Mouse (Mus musculus) E14TG2a.4 (cell line): ENCODE measurements around the gene Tph2.
A peak's percentile ranks its signal among the peaks of the same experiment; 100 is the strongest.

Experiments used
- H3K27me3 ChIP-seq: 2 replicates; pipeline ENCODE4 v1.6.1; 2014; ENCODE audit warnings: low read length, control low read depth; ENCODE audit not compliant: insufficient read depth
- H3K36me3 ChIP-seq: 2 replicates; pipeline ENCODE4 v1.6.1; 2014; ENCODE audit warnings: low read length, control low read depth; ENCODE audit not compliant: insufficient read depth
- H3K4me1 ChIP-seq: replicated peaks from 2 replicates; pipeline ENCODE4 v1.6.1; 2014; ENCODE audit warnings: low read depth, low read length, control low read depth
- H3K4me3 ChIP-seq: replicated peaks from 2 replicates; pipeline ENCODE4 v1.5.1; 2014; ENCODE audit warnings: mild to moderate bottlenecking, low read length
- H3K9me3 ChIP-seq: 2 replicates; pipeline ENCODE4 v1.6.1; 2014; ENCODE audit warnings: low read length, control low read depth
- CTCF ChIP-seq: conservative IDR thresholded peaks from 2 replicates; pipeline ENCODE4 v1.5.1; 2014; ENCODE audit warnings: low read length
- NANOG ChIP-seq: IDR thresholded peaks from 2 replicates; pipeline ENCODE4 v1.6.1; 2014; ENCODE audit warnings: borderline replicate concordance, low read length, mixed read lengths
- POU5F1 ChIP-seq: IDR thresholded peaks from 2 replicates; pipeline ENCODE4 v1.6.1; 2014; ENCODE audit warnings: low read length, borderline replicate concordance

The Tph2 gene

GRCm38 (mm10) chr10:115184697-115185096, at the start of gene Tph2:
TSS of gene Tph2 (minus strand) at chr10:115185022.
- TF ChIP-seq CTCF (peak; percentile 93), NANOG (no peak), POU5F1 (no peak)
- H3K9me3 ChIP-seq = no peaks in the 10 kb centered on the region
- H3K4me1 ChIP-seq = peaks cover 3% of the 10 kb centered on the region; the same call in 1 of the 2 replicates
- H3K4me3 ChIP-seq = no peak within 1 kb of the TSS
- H3K27me3 ChIP-seq = peaks cover 9% of the 10 kb centered on the region; the same call in 1 of the 2 replicates
- no peaks in the 10 kb centered on the region for H3K36me3 ChIP-seq

GRCm38 (mm10) chr10:115233798-115234197, 49.0 kb upstream of the Tph2 start:
- Histone ChIP-seq H3K4me3 (no peak overlapping the region), H3K4me1 (peaks cover 32% of the 10 kb centered on the region), H3K9me3 (no peaks in the 10 kb centered on the region), H3K27me3 (no peaks in the 10 kb centered on the region), H3K36me3 (peaks cover 85% of the 10 kb centered on the region)
- TF ChIP-seq POU5F1 (no peak), NANOG (no peak), CTCF (no peak)

- Histone ChIP-seq H3K4me3 (no peak overlapping the region), H3K36me3 (peaks cover 85% of the 10 kb centered on the region), H3K27me3 (no peaks in the 10 kb centered on the region), H3K4me1 (peaks cover 27% of the 10 kb centered on the region), H3K9me3 (no peaks in the 10 kb centered on the region)
- TF ChIP-seq NANOG (no peak), CTCF (no peak), POU5F1 (no peak)
These were observed 47.7 kb upstream of the Tph2 start for GRCm38 (mm10) chr10:115232513-115232912.

- Histone ChIP-seq H3K27me3 (no peaks in the 10 kb centered on the region), H3K4me3 (no peak overlapping the region), H3K4me1 (peaks cover 8% of the 10 kb centered on the region), H3K9me3 (no peaks in the 10 kb centered on the region), H3K36me3 (peaks cover 79% of the 10 kb centered on the region)
- TF ChIP-seq POU5F1 (no peak), CTCF (no peak), NANOG (no peak)
These were observed 44.2 kb upstream of the Tph2 start for GRCm38 (mm10) chr10:115229023-115229422.

GRCm38 (mm10) chr10:115226586-115226985, 41.8 kb upstream of the Tph2 start:
- Histone ChIP-seq H3K9me3 (no peaks in the 10 kb centered on the region), H3K4me1 (peaks cover 16% of the 10 kb centered on the region), H3K36me3 (peaks cover 69% of the 10 kb centered on the region), H3K27me3 (no peaks in the 10 kb centered on the region), H3K4me3 (no peak overlapping the region)
- no peak for TF ChIP-seq POU5F1
- no peak for TF ChIP-seq NANOG
- TF ChIP-seq CTCF = no peak

GRCm38 (mm10) chr10:115223845-115224244, 39.0 kb upstream of the Tph2 start:
- TF ChIP-seq POU5F1 (no peak), CTCF (no peak), NANOG (no peak)
- peaks cover 19% of the 10 kb centered on the region for H3K4me1 ChIP-seq
- H3K9me3 ChIP-seq = no peaks in the 10 kb centered on the region
- no peak overlapping the region for H3K4me3 ChIP-seq
- peaks cover 73% of the 10 kb centered on the region for H3K36me3 ChIP-seq
- no peaks in the 10 kb centered on the region for H3K27me3 ChIP-seq

- Histone ChIP-seq H3K36me3 (peaks cover 75% of the 10 kb centered on the region), H3K4me3 (no peak overlapping the region), H3K4me1 (peaks cover 3% of the 10 kb centered on the region; the same call in 1 of the 2 replicates), H3K27me3 (no peaks in the 10 kb centered on the region), H3K9me3 (no peaks in the 10 kb centered on the region)
- no peak for TF ChIP-seq POU5F1
These were observed 28.2 kb upstream of the Tph2 start for GRCm38 (mm10) chr10:115212916-115213580.

GRCm38 (mm10) chr10:115205825-115206224, 21.0 kb upstream of the Tph2 start:
- TF ChIP-seq POU5F1 (no peak), CTCF (no peak), NANOG (no peak)
- Histone ChIP-seq H3K27me3 (no peaks in the 10 kb centered on the region), H3K9me3 (no peaks in the 10 kb centered on the region), H3K4me1 (peaks cover 20% of the 10 kb centered on the region), H3K4me3 (no peak overlapping the region), H3K36me3 (peaks cover 76% of the 10 kb centered on the region)

- Histone ChIP-seq H3K9me3 (no peaks in the 10 kb centered on the region), H3K36me3 (peaks cover 77% of the 10 kb centered on the region), H3K27me3 (no peaks in the 10 kb centered on the region), H3K4me1 (peaks cover 26% of the 10 kb centered on the region), H3K4me3 (no peak overlapping the region)
- TF ChIP-seq POU5F1 (no peak), NANOG (no peak), CTCF (no peak)
These were observed 20.5 kb upstream of the Tph2 start for GRCm38 (mm10) chr10:115205284-115205683.
